Mouse (Mus musculus) spleen, postnatal 10 days (tissue): ENCODE data around the gene Fgg.

ENCODE experiments used
- DNase-seq, 2 experiments: peaks; one replicate each; pipeline ENCODE4 v3.0.0; 2021 to 2022; ENCODE audit warnings: low spot score in 2 of 2

Gene Fgg

GRCm38 (mm10) chr3:83007557-83007956, at the start of gene Fgg:
Fgg (plus strand) TSS chr3:83007724.
- DNase-seq = no peak

- no peak for DNase-seq
Observed at GRCm38 (mm10) chr3:82971046-82971445, 36.5 kb upstream of the Fgg start.

GRCm38 (mm10) chr3:82980818-82981217, 26.7 kb upstream of the Fgg start:
- no peak for DNase-seq

GRCm38 (mm10) chr3:82981861-82982260, 25.7 kb upstream of the Fgg start:
- no peak for DNase-seq

- no peak for DNase-seq
Observed at GRCm38 (mm10) chr3:82984840-82985239, 22.7 kb upstream of the Fgg start.

GRCm38 (mm10) chr3:82991963-82992362, 15.6 kb upstream of the Fgg start:
- no peak for DNase-seq

- DNase-seq = no peak
Observed at GRCm38 (mm10) chr3:82992956-82993355, 14.6 kb upstream of the Fgg start.

- DNase-seq = peak in 1 of 2 experiments; percentile 28
Observed at GRCm38 (mm10) chr3:82995368-82995767, 12.2 kb upstream of the Fgg start.

- no peak for DNase-seq
Observed at GRCm38 (mm10) chr3:82996656-82997055, 10.9 kb upstream of the Fgg start.

- no peak for DNase-seq
Observed at GRCm38 (mm10) chr3:82998772-82999463, 8.6 kb upstream of the Fgg start.

GRCm38 (mm10) chr3:82999995-83000394, 7.5 kb upstream of the Fgg start:
- no peak for DNase-seq

- DNase-seq = peak in 1 of 2 experiments; percentile 43
Observed at GRCm38 (mm10) chr3:83002191-83002590, 5.3 kb upstream of the Fgg start.

- no peak for DNase-seq
Observed at GRCm38 (mm10) chr3:83003068-83003467, 4.5 kb upstream of the Fgg start.

GRCm38 (mm10) chr3:83004801-83005200, 2.7 kb upstream of the Fgg start:
- DNase-seq = no peak

- DNase-seq = no peak
Observed at GRCm38 (mm10) chr3:83010291-83010690, 2.8 kb downstream of the Fgg start.

- DNase-seq = no peak
Observed at GRCm38 (mm10) chr3:83011136-83011535, 3.6 kb downstream of the Fgg start.

- no peak for DNase-seq
Observed at GRCm38 (mm10) chr3:83011565-83011964, 4.0 kb downstream of the Fgg start.

GRCm38 (mm10) chr3:83012636-83013035, 5.1 kb downstream of the Fgg start:
- DNase-seq = no peak

GRCm38 (mm10) chr3:83013951-83014350, 6.4 kb downstream of the Fgg start:
- DNase-seq = no peak

- no peak for DNase-seq
Observed at GRCm38 (mm10) chr3:83016236-83016635, 8.7 kb downstream of the Fgg start.

GRCm38 (mm10) chr3:83020387-83020786, 12.9 kb downstream of the Fgg start:
- no peak for DNase-seq

- no peak for DNase-seq
Observed at GRCm38 (mm10) chr3:83021176-83021575, 13.7 kb downstream of the Fgg start.

GRCm38 (mm10) chr3:83025036-83025435, 17.5 kb downstream of the Fgg start:
- no peak for DNase-seq
